Mouse (Mus musculus) kidney, postnatal 4 days (tissue): Measurements from ENCODE around the gene E2f4.
"Not testable (repeated sequence)": the region's sequence is repeated elsewhere in the genome, so short reads cannot be mapped to it uniquely, and the experiment has no call there.

Experiments
- DNase-seq, 2 experiments: peaks; one replicate each; pipeline ENCODE4 v3.0.0; 2021; ENCODE audit warnings: mixed read lengths in 2 of 2

E2f4 gene

GRCm38 (mm10) chr8:105269461-105269947 lies 28.0 kb upstream of the E2f4 start, which contains the start of gene Hsf4:
TSS of gene Hsf4 (plus strand) at chr8:105269801.
- peak; percentile 59 to 75 for DNase-seq

DNA sequence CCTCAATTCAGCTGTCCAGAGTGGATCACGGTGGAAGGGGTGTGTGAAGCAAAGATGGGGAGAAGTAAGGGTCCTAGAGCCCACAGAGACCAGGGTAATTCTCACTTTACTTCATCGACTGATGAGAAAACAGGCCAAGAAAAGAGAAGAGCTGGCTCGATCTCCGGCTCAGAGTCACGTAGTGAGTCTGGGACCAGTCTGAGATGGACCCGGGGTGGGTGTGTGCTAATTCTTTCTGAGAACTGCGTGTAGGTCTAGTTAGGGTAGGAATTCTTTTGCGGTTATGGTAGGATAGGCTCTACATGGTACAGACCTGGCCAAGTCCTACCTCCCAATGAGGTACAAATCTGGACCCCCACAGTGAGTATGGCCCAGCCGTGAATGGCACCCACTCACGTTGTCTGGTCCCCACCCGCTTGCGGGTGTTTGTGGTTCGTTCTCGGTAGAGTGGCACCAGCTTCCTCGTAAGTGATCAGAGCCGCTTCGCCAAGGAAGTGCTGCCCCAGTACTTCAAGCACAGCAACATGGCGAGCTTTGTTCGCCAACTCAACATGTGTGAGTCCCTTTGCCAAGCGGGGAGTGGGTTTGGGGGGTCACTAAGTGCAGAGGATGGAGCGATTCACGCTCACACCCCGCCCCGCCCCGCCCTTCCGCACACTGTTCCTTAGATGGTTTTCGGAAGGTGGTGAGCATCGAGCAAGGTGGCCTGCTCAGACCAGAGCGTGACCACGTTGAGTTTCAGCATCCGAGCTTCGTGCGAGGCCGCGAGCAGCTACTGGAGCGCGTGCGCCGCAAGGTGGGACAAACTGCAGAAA lies 27.2 kb upstream of the E2f4 start:
- no peak for DNase-seq

DNA sequence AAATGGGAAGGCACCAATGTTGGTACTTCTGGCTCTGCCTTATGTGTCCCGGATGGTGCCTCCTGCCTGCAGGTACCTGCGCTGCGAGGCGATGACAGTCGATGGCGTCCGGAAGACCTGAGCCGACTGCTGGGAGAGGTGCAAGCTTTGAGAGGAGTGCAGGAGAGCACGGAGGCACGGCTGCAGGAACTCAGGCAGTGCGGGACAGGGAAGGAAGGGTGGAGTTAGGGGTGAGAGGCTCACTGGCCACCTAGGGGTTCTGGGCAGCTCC lies 26.6 kb upstream of the E2f4 start:
- DNase-seq, result no peak

GRCm38 (mm10) chr8:105275387-105275786 lies 22.1 kb upstream of the E2f4 start:
- DNase-seq, result no peak

DNA sequence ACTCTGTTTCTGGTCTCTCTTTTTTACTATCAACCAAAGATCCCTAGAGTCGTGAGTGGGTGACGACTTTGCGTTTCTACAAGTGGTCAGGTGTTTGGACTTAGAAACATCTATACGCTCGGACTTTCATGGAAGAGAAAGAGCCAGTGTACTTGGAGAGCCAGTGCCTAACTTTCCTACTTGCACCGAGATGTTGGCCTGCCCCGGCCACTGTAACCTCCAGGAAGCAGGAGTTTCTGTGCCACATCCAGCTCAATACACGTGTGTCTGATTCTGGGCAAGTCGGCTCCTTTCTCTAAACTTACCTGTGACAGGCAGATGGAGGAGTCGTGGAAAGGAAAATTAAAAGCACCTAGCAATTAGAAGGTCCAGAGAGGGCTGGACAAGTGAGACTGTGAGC lies 21.6 kb upstream of the E2f4 start, which contains the start of gene Nol3:
Gene Nol3 (plus strand): TSS at position 301 of the 400 bp plus-strand sequence.
- DNase-seq, result no peak

DNA sequence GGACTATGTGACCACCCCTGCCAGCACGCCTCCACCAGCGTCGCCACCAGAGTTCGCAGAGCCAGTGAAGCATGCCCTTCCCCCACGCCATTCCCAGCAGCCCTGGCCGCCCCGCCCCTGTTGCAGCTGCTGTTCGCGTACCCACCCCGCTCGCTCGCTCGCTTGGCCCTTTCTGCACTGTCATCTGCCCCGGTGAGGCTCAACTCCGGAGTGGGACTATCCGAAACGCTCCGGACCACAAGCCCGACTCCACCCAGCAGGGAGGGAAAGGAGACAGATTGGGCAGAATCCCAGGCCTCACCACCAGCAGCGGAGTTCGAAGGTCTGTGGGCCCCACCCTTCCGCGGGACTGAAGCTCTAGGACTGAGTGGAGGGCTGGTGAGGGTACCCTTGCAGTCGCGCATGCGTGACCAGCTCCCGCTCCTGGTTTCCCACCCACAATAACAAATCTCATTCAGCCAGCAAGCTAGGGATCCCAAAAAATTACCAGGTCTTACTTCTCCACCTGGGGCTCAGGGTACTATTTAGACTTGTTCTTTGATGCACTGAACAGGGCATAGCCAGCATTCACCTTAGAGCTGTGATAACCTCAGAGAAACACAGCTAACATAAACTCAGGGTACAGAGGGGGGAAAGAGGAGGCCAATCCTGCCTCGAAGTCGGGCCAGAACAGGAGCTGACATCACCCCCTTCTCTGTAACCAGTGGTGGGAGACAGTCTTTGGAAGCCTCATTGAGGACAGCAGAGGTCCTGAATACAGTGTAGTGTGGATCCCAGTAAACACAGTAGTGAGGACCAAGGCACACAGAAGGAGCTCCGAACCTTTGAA lies 21.0 kb upstream of the E2f4 start:
- DNase-seq, result peak; percentile 73 to 78

- DNase-seq, result peak; percentile 66 to 80
These were observed 18.5 kb upstream of the E2f4 start for GRCm38 (mm10) chr8:105278911-105279334.

DNA sequence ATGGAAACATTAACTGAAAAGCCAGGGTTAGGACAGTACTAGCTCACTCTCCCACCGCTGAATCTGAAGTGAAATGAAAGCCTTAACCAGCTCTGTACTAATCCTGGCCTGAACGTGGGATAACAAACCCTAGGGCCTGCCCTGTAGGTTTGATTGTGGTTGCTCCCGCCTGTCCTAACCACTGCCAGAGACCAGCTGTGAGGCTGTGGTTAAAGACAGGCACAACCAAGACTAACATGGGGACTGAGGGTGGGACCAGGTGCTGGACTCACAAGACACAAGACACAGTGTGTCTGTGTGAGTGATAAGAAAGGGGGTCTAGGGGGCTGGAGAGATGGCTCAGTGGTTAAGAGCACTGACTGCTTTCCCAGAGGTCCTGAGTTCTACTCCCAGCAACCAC lies 16.9 kb upstream of the E2f4 start:
- no peak for DNase-seq

- DNase-seq, result no peak
These were observed 15.6 kb upstream of the E2f4 start for GRCm38 (mm10) chr8:105281821-105282220.

DNA sequence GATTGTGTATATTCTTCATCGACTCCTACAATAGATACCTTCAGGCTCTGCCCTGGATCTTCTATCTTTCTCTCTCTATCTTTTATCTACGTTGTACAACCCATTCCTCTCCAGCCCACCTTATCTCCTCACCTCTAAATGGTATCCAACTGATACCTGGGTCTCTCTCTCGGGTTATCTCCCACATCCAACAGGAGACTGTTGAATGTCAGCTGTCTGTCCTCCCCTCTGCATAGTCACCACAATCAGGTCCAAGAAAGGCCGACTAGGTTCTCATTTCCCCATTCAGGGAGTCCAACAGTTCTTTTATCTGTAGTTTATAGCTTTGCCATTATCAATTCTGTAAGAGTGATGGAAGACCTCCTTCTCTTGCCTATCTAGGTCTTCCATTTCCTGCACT lies 15.2 kb upstream of the E2f4 start:
- no peak for DNase-seq

DNA sequence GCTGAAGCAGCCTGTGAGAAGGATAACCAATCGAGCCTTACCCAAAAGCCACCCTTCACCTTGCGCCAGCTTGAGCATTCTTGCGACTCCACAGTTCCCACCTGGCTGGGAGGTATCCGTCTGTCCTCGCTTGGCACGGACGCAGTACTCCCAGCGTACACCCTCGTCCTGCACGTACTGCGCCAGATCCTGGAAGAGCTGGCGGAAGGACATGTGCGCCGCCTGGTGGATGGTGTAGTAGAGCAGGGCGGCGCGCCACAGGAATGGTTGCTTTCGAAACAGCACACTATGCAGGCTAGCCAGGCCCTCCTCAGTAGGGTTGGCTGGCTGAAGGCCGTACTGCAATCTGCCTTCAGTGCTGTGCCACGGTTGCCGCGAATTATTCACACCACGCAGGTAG lies 14.4 kb upstream of the E2f4 start:
- peak; percentile 66 to 74 for DNase-seq

GRCm38 (mm10) chr8:105285514-105285913 lies 11.9 kb upstream of the E2f4 start:
- no peak for DNase-seq

DNA sequence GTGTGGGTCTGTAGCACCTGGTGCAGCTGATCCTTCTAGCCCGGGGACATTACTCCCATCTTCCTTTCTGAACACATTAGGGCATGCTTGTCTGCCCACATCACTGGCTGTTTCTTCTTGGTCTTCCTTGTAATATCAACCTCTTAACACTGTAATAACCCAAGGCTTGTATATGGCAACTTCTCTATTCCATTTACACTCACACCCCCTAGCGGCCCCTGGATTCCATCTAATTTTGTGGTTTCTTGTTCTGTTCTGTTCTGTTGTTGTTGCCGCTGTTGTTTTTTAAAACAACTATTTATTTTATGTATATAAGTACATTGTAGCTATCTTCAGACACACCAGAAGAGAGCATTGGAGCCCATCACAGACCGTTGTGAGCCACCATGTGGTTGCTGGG lies 10.6 kb upstream of the E2f4 start:
- DNase-seq, result no peak

DNA sequence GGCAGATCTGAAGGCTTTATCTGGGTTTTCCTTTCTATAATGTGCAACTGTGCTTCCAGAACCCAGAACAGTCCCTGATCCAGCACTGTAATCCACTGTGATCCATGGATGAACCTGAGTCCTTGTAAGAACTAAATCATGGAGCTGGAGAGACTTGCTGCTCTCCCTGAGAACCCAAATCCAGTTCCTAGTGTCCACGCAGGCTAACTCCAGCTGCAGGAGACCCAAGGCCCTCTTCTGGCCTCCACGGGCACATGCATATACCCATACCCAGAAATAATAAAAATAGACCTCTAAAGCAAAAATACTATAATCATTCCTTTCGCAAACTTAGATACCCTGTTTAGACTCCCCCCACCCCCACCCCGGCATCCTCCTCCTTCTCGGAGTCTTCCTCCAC lies 9.2 kb upstream of the E2f4 start:
- DNase-seq, result no peak

- peak; percentile 96 to 97 for DNase-seq
These were observed 8.3 kb upstream of the E2f4 start for GRCm38 (mm10) chr8:105288958-105289732.

- DNase-seq, result peak; percentile 64 to 75
These were observed 7.5 kb upstream of the E2f4 start, which contains the start of gene 4931428F04Rik for GRCm38 (mm10) chr8:105289805-105290460. TSS of gene 4931428F04Rik (minus strand) at chr8:105289864.

DNA sequence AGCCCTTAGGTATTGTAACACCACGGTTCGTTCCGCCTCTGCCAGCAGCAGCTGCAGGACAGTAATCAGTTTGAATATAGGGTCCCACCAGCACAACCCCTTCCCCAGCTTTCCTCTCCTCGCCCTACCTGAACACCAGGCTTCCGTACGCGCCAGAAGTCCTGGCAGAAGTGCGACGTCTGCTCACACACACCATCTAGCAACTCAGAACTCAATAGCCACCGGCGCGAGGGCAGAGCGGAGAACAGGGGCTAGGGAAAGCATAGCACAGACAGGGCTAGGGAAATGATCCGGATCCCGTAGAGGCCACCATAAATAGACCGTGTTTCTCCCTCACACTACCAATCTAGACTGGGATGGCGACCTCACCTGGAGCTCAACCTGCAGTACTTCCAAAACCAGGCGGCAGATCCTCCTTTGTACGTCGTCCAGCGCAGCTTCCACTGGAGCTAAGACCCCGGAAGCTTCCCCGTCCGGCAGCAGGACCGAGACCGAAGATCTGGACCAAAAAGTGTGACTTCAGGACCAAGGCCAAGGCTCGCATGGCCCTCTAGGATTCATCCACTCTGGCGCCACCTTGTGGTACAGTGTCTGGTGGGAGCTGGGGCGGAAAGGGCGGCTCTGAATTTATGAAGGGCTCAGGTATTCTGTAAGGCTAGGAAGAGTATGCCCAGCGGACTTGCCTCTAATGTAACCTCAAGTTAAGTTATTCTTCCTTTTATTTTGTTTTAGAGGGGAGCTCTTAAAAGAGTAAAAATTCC lies 6.7 kb upstream of the E2f4 start:
- DNase-seq, result peak; percentile 98 to 99

GRCm38 (mm10) chr8:105291364-105291763 lies 6.1 kb upstream of the E2f4 start:
- not testable (repeated sequence) for DNase-seq

- DNase-seq, result not testable (repeated sequence)
These were observed 5.7 kb upstream of the E2f4 start for GRCm38 (mm10) chr8:105291802-105292201.

DNA sequence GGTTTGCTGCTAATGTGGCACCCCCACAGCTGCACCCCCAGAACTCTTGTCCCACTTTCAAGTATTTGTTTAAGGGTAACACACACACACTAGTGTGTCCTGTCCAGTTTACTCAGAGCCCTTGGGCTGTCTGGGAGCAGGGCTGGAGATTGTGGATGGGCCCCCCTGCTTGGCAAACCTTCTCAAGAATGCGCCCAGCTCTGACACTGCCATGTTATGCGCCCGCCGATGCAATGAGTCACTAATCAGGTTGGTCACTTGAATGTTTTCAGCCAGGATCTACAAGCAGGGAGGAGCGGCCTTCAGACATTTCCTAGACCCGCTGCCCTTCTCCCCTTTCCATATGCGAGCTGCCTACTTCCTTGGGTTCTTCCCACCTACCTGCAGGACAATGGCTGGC lies 5.0 kb upstream of the E2f4 start:
- DNase-seq, result no peak

DNA sequence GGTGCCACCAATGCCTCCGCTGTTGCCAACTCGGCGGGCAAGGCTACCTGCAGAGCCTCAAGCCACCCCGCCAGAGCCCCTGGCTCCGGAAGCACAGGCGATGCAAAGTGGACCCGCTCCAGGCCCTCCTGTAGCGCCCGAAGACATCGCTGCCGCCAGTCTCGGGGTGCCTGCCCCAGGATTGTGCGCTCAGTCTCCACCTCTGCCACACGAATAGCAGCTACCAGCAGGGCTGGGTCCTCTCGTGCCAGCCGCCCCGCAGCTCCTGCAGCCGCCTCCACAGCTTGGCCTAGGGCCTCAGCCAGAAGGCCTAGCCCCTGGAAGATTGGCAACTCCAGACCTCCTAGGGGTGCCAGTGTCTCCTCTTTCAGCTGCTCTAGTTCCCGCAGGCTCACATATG lies 4.1 kb upstream of the E2f4 start:
- no peak for DNase-seq

DNA sequence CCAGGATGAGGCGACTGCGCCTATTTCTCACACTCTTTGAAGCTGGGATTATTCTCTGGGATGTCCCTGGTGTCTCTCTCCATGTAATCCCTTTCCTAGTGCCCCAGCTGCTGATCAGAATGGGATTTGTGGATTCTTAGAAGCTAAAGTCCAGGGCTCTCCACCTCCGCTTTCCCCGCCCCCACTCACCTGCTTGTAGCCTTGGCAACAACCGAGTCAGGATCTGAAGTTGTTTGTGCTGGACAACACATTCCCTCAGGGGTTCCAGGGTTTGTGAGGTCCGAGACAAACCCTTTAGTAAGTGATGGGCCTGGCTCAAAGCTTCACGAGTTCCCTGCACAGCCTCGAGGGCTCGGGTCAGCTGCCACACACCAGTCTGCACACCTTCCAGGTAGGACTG lies 2.7 kb upstream of the E2f4 start:
- DNase-seq, result no peak
